Mouse (Mus musculus) small intestine, adult 2 months (tissue): ENCODE measurements around the gene Anapc7.

Experiments
- CTCF ChIP-seq: fragments of 200-500 bp; IDR thresholded peaks from 2 replicates; pipeline ENCODE4 v1.5.1; 2012; ENCODE audit warnings: low read depth, mild to moderate bottlenecking, control low read depth, inconsistent platforms, low read length, moderate library complexity, mixed read lengths; ENCODE audit not compliant: insufficient replicate concordance, insufficient read length; ENCODE audit errors: extremely low read depth
- POLR2A ChIP-seq: fragments of 200-500 bp; IDR thresholded peaks from 2 replicates; pipeline ENCODE4 v1.6.1; 2012; ENCODE audit warnings: low read depth, mild to moderate bottlenecking, control low read depth, inconsistent platforms, low read length, moderate library complexity

DNA sequence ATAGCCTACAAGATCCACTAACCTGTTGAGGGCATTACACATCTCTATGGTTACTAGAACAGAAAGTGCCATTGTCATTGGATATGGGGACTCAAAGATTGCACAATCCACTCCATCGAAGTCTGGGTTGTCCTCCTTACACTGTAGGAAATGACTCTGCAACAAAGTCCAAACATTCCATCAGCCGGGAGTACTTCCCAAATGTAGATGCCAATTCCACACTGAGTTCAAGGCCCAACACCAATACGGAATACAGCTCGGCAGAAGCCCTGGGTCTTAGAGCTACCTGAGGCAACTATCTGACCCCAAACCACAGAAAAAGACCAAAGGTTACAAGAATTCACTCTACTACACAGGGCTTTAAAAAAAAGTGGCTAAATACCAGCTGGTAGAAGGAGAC, 36.6 kb downstream of the Anapc7 start:
- TF ChIP-seq CTCF, result no peak
- no peak for TF ChIP-seq POLR2A
